Mouse (Mus musculus): ENCODE data around the gene Mrpl23. TPM values are rescaled to one million over a fixed set of nuclear protein-coding genes. Genes with fewer than 3 reads are reported as not detected.

Gene Mrpl23
- total and polyA plus RNA-seq, 3 experiments: 2.2 to 8.0 (median 7.6) TPM

DNA sequence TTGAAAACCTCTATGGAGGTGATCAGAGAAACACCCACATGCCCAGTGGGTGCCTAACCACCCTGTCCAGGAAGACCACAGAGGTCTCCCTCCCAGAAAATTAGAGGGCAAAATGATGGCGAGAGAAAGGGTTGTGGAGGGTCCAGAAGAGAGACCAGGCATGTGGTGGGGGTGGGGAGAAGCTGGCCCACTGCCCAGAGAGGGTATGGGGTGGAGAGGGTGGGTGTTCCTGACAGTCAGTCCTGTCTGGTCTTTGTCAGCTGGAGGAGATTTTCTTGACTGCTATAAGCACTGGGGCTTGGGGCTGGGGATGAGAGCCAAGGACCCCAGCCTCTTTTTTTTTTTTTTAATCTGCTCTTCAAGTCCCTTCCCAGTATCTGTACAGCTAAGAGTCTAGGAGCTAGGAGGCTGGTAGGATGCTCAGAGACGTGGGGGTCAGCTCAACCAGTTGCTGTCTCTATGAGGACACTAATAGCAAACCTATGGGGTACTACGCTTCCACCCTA, 41.7 kb downstream of the Mrpl23 start:
- no peak for DNase-seq

DNA sequence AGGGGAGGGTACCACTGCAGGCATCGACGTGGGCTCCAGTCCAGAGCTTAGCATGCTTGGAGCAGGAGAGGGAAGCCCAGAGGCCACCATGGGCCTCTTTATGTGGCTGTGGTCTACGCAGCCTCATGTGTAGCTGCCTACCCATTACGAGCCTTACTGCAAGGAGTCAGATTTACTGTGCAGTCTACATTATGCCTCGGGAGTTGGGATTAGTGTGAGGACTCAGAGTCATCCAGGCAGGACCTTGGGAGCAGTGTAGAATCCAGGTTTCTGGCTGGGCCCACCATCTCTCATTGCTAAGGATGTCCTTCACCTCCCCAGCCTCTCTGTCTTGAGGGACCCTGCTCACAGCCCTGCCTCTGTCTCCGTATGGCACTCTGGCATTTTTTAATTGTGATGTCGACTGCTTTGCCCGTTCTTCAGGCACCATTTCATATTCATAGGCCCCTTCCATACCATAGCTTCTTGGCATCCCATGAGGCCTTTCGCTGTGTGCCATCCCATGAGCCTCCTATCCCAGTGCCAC, 42.4 kb downstream of the Mrpl23 start:
- no peak for DNase-seq

DNA sequence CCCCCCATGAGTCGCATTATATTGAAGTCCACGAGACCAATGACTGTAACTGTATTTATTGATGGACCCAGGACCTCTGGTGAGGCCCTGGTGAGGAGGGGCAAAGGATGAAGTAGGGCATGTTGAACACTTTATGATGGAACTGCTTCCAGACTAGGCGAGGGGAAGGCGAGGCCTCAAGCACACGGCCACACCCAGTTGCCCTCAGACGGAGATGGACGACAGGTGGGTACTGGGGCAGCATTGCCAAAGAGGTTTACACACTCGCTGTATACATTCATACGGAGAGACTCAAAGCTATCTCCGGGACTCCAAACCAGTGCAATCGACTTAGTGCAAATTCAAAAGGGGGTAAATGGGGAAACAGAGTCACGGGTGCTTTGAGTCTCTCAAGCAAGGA, 43.0 kb downstream of the Mrpl23 start:
- no peak for DNase-seq

DNA sequence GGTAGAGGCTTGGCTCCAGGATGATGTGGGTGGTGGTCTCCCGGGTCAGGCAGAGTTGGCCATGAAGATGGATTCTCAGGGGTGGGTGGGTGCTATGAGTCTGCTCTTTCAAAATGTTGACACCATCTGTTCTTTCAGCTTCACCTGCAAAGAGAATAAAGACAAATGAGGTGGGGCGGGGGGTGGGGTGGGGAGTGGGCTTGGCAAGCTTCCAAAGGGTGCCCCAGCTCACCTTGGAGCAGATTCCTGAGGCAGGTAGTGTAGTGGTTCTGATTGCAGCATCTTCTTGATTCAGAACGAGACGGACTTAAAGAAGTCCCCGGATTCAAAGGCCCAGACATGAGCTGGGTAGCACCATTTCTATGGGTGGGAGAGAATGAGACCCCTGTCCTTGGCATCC, 43.5 kb downstream of the Mrpl23 start:
- DNase-seq: no peak

DNA sequence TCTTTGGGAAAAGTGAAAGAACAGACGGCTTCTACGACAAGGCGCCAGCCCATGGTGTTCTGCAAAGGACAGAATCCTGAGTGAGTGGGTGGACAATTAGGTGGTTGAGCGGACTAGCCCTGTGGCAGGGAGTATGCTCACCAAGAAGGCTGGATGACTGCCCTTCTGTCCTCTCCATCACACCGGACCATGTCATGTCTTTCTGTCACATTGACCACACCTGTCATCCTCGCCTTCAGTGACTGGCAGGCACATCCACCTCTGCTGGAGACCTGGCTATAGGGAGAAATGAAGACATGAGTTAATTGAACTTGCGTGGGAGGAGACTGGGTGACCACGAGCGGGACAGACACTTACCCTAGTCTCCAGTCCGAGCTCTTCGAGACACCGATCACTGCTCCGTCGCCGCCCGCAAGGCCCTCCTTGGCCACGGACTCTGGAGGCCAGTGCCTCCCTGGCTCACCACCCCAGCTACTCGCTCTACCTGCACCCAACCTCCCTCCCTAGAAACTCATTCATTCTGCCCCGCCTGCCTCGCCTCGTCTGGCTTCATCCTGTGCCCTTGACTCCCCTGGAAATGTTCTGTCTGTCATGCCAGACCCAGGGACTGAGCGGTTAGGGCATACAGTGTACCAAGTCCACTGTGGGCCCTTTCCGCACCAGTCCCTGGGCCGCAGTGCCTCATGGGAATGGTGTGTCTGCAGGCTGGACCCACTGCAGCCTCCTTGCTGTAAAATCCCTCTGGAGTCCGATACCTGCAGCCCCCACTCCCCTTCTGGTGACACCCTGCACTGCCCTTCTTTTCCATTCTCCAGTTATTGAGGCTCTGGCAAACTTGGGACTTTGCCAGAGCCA, 44.2 kb downstream of the Mrpl23 start:
- DNase-seq: no peak

DNA sequence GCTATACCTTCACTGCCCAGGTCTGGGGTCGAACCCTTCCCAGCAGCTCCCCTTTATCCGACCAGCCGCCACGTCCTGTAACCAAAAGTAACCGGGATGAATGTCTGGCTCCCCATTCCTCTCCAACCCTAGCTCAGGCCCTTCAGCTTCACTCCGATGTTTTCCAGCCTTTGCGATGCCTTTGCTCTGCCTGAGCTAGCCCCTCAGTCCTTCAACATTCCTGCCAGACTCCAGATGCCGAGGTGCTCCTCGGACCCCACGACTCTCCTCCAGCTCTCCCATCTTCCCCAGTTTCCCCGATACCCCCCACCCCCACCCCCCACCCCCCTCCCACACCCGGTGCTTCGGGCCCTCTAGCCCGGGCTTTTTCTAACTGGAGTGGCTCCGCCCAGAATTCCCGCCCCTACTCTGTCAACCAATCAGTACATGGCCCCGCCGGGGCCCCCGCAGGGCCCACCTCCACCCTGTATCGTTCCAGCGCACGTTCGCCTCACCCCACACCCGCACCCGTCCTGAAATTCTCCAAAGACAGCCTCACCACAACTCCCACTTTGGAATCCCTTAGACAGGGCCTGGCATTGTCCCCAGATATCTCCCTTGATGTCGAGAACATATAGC, 45.4 kb downstream of the Mrpl23 start:
- peak; percentile 11 for DNase-seq

DNA sequence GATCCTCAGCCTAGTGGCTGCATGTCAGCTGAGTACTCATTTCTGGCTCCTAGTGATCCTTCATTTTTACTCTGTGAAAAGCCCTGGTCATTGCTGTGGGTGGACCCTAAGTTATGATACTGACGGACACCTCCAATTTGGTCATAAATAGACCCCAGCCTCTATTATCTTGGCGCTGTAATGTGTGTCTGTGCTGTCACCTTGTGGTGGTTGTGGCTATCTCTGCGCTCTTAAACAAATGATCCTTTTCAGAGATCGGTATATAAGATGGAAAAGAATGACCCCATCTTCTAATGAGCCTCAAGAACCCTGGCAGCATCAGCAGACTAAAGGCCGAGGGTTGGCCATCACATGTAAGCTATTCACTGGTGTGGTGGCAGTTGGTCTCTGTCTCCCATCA, 46.6 kb downstream of the Mrpl23 start:
- DNase-seq: no peak

DNA sequence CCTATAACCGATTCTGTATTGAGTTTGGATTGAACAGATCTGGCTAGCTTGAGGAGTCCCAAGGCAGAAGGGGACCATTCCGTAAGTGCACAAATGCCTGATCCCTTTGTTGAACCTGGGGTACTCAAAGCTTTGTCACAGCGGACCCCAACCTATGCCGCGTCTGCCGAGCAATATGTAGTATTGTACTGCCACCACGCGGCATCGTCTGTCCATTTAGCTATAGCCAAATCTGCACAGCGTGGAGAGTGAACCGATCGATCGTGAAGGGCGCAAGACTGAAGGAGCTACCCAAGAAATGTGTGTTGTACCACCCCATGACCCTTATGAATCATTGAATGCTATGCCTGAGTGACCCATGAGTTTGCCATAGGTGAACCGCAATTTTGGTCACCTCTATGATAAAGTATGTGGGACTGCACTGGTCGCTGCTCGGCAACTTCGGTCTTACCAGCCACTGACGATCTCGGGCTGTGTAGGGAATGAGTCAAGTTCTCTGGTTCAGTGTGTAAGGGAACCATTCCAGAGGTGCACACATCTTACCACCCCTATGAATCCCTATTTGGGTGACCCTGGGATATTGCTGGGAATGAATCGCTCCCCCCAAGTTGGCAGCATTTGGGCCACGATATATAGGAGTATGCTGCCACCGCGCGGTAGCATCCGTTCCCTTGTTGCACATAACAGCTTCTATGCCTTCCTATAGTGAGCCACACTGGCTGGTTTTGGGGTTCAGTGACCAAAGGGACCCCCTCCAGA, 47.8 kb downstream of the Mrpl23 start:
- peak; percentile 33 for DNase-seq

DNA sequence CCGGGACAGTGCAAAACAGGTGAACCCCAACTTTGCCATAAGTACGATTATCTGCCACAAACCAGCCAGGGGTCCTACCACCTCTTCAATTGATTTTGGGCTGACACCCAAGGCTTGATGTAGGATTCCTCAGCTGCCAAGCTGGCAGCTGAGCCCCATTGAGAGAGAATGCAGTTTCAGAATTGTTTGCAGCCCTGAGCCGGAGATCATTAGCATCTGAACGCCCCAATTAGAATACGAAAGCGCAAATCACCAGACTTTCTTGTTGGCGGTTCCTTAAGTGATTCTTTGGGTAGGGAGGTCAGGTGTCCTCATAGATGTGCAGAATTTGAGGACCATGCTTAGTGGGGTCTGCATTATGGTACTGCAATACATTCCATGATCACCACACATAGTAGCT, 48.7 kb downstream of the Mrpl23 start:
- DNase-seq: no peak

DNA sequence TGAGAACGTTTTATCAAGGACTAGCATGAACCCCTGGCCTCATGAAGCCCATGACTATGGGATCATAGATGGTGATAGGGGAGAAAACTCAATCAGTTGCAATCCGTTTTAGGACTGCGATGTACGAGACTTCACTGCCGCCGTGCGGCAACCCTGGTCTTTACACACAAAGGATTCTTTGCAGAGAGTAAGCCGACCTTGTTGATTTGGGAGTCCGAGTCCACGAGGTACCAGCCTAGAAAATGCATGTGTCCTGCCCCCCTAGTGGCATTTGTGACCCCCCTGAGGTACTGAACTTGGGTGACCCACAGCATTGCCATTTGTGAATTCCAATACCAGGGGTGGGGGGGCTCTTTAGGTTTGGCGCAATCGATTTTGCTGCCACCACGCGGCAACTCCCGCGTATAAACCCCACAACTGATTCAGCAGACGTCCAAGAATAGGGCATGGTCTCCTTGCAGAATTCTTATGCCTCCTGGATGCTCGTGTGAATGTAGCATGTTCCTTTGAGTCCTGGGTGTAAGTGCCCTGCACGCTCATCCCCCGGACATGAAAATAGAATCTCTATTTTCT, 49.3 kb downstream of the Mrpl23 start:
- DNase-seq: peak; percentile 40

DNA sequence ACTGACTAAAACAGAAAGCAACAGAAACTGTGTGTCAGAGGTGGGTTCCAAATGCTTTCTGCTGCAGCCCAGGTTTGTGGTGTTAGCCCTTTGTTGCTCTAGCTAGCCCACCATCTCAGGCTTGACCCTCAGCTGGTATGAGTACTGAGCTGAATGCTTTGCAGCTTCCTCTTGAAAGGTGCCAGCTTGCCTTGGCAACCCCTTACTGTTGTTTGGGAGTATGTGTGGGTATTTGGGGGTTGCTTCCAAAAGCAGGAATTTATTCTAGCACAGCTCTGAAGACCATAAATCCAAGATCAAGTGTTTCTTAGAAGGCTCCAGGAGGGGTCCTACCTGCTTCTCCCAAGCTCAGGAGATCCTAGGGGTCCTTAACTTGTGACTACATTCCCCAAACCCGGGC, 52.4 kb downstream of the Mrpl23 start:
- DNase-seq: no peak

DNA sequence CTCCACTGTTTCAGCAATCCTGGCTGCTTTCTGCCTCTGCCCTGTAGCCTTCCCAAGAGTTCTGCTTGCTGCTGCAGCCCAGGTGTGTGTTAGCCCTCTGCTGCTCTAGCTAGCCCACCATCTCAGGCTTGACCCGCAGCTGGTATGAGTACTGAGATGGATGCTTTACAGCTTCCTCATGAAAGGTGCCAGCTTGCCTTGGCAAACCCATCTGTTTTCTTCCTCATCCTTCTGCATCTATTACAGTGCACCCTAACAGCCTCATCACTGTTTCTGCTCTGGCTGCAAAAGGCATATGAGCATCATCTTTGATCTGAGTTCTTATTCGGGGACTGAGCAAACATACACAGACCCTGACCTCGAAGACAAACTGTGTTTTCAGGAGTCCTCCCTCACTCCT, 53.4 kb downstream of the Mrpl23 start:
- DNase-seq: no peak

DNA sequence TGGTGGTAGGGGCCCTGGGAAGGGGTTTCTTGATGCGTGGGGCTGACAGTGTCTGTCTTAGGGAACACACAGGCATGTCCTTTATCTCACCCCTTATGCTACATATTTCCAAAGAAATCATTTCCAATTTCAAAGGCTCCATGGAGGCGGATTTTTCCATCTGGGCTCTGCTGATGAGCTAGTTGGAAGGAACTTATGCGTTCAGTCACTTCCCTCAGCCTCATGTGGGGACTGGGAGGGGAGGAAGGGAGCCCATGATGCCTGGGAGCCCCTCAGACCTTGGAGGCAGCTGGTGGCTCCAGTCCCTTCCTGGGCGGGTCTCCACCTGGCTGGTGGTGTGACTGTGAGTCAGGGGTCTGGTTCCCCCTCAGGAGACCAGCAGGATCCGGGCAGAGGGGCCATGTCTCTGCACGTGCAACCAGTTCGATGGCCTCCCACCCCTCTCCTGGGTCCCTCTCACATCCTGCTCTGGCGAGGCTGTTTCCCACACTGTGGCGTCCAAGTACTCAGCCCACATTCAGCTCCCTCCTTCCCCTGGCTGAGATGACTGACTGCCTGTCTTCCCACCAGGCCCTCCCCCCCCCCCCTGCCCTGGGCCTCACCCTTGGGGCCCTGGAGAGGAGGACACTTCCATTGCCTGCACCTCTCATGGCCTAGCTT, 55.9 kb downstream of the Mrpl23 start:
- DNase-seq: no peak

Small RNA genes within 50 kb of the gene (microRNA-seq; reads per million reads assigned to microRNA genes)
- 0 to 0.66 reads per million in 2 experiments for gene Mir675

Other genes starting within 250 kb of the Mrpl23 start
- not detected for gene Krtap5-1, start 235.6 kb upstream of the Mrpl23 start, total RNA-seq (2021)
- gene Krtap5-1, start 235.6 kb upstream of the Mrpl23 start, polyA plus RNA-seq (2012; rRNA removed): not detected in 2 replicates
- not detected for gene Krtap5-4, start 229.1 kb upstream of the Mrpl23 start, total RNA-seq (2021)
- not detected in 2 replicates for gene Krtap5-4, start 229.1 kb upstream of the Mrpl23 start, polyA plus RNA-seq (2012; rRNA removed)
- gene Ifitm10, start 158.9 kb upstream of the Mrpl23 start, total RNA-seq (2021): 1 to 10 TPM; 3.0 to 5.8 TPM
- 12.0 and 15.2 TPM in 2 replicates for gene Ifitm10, start 158.9 kb upstream of the Mrpl23 start, polyA plus RNA-seq (2012; rRNA removed)
- gene Gm49369, start 150.0 kb upstream of the Mrpl23 start, total RNA-seq (2021): 1 to 10 TPM; 2.9 to 6.9 TPM
- not detected in 2 replicates for gene Gm49369, start 150.0 kb upstream of the Mrpl23 start, polyA plus RNA-seq (2012; rRNA removed)
- gene Ctsd, start 144.6 kb upstream of the Mrpl23 start, total RNA-seq (2021): 1,000 to 10,000 TPM in 1 of 2 experiments, 100 to 1,000 TPM in 1; 904 to 1,338 TPM
- 889 and 996 TPM in 2 replicates for gene Ctsd, start 144.6 kb upstream of the Mrpl23 start, polyA plus RNA-seq (2012; rRNA removed)
- gene Syt8, start 97.8 kb upstream of the Mrpl23 start, total RNA-seq (2021): not detected
- gene Syt8, start 97.8 kb upstream of the Mrpl23 start, polyA plus RNA-seq (2012; rRNA removed): 0.16 and 0.20 TPM in 2 replicates
- gene Tnni2, start 90.9 kb upstream of the Mrpl23 start, total RNA-seq (2021): under 1 TPM; 0.62 to 0.63 TPM
- 0.15 TPM in 1 of 2 replicates, not detected in the other for gene Tnni2, start 90.9 kb upstream of the Mrpl23 start, polyA plus RNA-seq (2012; rRNA removed)
- gene Lsp1, start 71.9 kb upstream of the Mrpl23 start, total RNA-seq (2021): 10 to 100 TPM; 20.9 to 28.7 TPM
- gene Lsp1, start 71.9 kb upstream of the Mrpl23 start, polyA plus RNA-seq (2012; rRNA removed): 22.2 and 25.1 TPM in 2 replicates
- gene Tnnt3, start 33.9 kb upstream of the Mrpl23 start, total RNA-seq (2021): not detected
- 0.52 TPM in 1 of 2 replicates, not detected in the other for gene Tnnt3, start 33.9 kb upstream of the Mrpl23 start, polyA plus RNA-seq (2012; rRNA removed)
- gene Igf2, start 134.1 kb downstream of the Mrpl23 start, total RNA-seq (2021): 10 to 100 TPM in 1 of 2 experiments, 1 to 10 TPM in 1; 8.6 to 13.1 TPM
- gene Igf2, start 134.1 kb downstream of the Mrpl23 start, polyA plus RNA-seq (2012; rRNA removed): 22.4 and 32.0 TPM in 2 replicates
- not detected for gene Gm49394, start 137.3 kb downstream of the Mrpl23 start, total RNA-seq (2021)
- gene Gm49394, start 137.3 kb downstream of the Mrpl23 start, polyA plus RNA-seq (2012; rRNA removed): not detected in 2 replicates
- gene Ins2, start 210.7 kb downstream of the Mrpl23 start, total RNA-seq (2021): not detected
- not detected in 2 replicates for gene Ins2, start 210.7 kb downstream of the Mrpl23 start, polyA plus RNA-seq (2012; rRNA removed)